Mouse (Mus musculus) frontal cortex, adult (tissue): ENCODE data around the gene Neto2.
A peak's percentile ranks its signal among the peaks of the same experiment; 100 is the strongest.
"Not testable (repeated sequence)": the region's sequence is repeated elsewhere in the genome, so short reads cannot be mapped to it uniquely, and the experiment has no call there.

Source experiments
- ATAC-seq: cut with Nextera tagmentation; 2 replicates; pipeline ENCODE4 v1.9.2; 2017; ENCODE audit warnings: mild to moderate bottlenecking, moderate library complexity, mixed read lengths; ENCODE audit not compliant: low TSS enrichment

Neto2 gene

GRCm38 (mm10) chr8:85700751-85701351 is at the start of gene Neto2:
TSS of gene Neto2 (minus strand) at chr8:85700924.
- ATAC-seq = peak; percentile 79

DNA sequence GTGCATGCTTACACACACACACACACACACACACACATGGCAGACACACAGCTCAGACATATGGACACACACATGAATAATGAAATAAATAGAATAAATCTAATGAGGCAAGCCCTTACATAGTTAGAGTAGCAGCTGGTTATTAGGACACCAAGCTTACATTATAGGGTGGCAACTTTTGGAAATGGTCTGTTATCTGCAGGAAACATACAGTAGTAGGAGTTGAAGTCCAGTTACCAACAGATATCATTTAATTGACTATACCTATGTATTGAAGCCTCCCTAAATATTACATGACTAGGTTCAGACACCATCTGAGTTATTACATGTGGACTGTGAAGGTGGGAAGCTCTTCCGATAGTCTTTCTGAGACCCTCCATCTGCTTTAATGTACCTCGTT is 44.3 kb upstream of the Neto2 start:
- ATAC-seq = no peak

DNA sequence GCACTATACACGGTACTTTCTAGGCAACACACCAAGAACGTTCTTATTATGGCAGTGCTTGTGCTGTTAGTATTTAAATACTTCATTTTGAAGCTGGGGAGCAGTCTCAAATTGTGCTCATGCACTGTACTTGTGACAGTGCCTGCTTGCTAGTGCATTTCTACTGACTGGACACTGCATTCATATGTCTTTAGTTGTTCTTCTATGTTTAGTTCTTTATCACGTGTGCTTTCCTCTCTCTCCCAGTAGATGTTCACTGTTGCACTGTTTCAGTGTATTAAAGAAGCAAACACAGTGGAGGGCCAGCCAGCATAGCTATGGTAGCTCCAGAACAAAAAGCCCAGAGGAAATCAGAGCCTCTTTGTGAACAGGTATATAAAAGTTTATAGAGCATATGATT is 29.8 kb upstream of the Neto2 start:
- no peak for ATAC-seq

DNA sequence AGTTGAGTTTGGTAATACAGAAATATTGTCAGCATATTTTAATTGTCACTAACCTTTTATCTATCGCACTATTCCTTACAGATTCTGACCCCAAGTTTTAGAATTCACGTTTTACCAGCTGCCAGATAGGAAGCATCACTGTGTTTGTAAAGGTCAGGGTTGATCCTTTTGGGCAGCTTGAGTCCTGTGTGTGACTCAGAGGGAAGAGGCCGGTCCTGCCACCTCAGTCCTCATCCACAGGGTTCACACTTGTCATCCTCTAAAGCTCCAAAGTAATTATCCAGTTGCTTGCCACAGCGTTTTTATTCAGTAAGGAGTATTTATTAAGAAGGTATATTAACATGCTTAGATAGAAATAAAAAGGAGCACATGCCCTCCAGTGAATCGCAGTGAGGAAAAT is 16.5 kb upstream of the Neto2 start:
- ATAC-seq = no peak

GRCm38 (mm10) chr8:85716696-85717095 is 16.0 kb upstream of the Neto2 start:
- ATAC-seq = no peak

- no peak for ATAC-seq
Measured at GRCm38 (mm10) chr8:85706988-85707387, 6.3 kb upstream of the Neto2 start.

GRCm38 (mm10) chr8:85700101-85700750 is 498 bp downstream of the Neto2 start:
- peak; percentile 77 for ATAC-seq

DNA sequence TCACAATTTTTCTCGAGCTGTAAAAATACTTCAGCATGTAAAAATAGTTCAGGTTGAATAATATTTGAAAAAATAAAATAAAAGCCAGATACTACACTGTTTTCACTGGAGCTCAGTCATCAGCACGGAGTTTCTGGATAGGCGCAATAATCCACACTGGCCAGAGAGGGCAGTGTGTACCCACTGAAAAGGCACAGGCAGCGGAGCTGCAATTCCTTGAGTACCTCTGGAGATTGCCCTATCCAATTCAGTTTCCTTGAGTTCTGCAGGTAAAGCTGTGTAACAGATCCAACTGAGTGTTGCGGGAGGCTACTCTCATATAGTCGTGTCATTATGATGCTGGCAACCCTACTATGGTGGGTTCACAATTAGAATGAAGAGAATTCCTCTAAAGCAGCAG is 1.7 kb downstream of the Neto2 start:
- peak; percentile 73 for ATAC-seq

DNA sequence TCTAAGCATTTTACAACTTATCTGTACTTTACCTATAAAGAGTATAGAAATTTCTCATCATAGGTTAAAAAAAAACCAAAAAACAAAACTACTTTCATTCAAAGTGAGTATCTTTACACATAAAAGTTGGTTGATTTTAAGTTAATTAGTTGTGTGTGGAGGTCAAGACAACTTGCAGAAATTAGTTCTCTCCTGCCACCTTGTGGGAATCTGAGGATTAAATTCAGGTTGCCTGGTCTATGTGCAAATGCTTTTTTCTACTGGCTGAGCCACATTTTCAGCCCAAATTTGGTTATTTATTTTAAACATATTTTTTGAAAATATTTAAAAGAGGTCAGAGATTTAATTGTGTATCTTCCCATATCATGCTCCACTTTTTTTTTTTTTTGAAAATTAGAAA is 35.6 kb downstream of the Neto2 start:
- ATAC-seq = no peak

DNA sequence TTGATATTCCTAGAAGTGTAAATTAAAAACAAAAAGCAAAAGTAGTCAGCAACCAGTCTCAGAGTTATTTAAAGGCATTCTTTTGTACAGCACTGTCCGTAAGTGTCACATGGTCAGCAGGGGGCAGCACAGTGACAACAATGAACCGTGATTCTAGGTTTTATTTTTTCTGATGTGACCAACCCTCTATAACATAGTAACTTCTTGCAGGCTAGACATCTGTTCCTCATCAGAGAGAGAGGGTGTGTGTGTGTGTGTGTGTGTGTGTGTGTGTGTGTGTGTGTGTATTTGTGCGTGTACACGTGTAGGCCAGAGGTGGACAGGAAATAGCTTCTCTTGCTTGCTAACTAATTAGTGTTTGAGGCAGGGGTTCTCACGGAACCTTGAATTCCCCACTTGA is 38.7 kb downstream of the Neto2 start:
- ATAC-seq = peak; percentile 59; the same call in 1 of the 2 replicates

DNA sequence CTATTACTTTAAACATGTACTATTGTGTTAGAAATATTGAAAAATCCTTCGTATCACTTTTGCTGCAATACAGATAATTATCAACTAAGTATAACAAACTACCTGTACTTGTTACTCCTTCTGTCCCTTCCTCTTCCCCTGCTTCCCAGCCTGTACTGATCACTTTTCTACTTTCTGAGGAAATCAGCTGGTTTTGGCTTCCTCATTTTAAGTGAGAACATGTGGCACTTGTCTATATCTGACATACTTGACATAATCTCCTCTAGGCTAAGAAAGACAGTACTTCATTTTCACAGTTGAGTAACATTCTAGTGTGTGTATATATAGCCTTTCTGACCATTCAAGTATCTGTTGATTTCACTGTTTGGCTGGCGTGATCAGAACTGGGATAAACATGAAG is 49.5 kb downstream of the Neto2 start:
- ATAC-seq = no peak

DNA sequence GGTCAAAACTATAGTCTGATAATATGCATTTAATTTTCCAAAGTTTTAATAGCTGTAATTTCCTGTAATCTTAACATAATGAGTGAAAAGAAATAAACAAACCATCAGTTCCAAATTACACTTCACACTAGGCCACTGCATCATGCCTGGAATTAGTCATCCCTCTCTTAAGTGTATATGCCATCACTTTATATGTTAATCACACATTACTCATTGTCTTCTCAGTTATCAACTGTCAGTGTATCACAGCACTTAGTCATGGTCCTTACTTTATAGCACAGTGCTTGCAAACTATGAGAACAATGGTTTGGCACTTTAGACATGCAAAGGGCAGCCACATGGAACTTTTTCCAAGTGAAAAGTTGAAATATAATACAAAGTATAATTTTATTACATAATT is 52.2 kb downstream of the Neto2 start:
- ATAC-seq = no peak

DNA sequence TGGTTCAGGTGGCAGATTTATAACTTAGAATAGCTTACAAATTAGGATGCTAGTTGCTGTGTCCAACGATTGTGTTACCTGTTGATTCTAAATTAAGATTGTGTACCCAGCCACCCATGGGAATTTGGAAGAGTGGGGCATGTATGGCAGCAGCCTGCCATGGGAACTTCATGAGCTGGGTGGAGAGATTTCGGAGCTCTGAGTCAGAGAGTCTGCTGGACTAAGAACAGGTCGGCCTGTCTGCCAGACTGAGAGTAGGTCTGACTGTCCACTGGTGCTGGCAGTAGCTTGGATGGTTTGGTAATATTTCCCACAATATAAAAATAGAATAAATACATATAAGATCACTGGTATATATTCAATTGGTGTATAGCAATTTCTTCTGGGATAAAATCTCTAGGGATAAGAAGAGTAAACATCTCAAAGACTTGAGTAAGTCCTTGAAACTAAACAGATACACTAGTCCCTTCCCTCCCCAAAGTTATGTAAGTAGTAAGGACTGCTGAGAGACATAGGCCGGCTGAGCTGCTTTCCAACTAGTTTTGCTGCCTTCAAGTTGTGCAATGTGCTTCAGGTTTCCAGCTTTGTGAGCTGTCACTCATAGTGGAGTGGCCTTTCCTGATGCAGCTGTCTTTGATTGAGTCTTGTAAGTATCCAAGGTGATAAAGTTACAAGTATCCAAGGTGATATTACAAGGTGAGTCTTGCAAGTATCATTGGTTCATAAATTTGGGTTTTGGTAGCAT is 55.6 kb downstream of the Neto2 start:
- ATAC-seq = no peak

DNA sequence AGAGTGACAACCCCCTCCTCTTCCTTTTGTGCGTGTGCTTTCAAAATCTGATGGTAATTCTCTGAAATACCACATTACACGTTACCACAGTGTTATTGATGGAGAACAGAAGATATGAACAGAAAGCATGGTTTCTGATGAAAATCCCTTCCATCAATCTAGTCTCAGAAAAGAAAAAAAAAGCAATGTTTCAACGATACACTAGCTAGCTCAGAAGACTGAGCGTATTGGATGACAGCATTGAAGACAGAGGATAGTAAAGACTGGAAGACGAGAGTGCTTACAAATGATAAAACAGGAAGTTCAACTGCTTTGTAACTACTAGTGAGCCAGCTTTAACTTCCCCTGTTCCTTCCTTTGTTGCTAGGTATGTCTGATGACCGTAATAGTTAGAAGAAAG is 76.3 kb downstream of the Neto2 start:
- ATAC-seq = no peak

DNA sequence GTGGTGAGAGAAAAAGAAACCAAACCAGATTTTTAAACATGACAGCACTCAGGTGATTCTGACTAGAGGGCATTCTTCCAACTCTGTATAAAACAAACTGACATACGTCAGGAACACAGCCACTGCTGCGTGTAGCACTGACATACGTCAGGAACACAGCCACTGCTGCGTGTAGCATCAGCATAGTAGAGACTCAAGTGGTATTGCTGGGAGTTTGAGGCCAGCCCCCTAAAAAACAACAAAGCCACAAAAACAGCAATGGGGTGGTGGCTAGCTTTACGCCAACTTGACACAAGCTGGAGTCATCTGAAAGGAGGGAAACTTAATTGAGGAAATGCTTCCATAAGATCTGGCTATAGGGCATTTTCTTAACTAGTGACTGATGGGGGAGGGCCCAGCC is 77.5 kb downstream of the Neto2 start:
- no peak for ATAC-seq

DNA sequence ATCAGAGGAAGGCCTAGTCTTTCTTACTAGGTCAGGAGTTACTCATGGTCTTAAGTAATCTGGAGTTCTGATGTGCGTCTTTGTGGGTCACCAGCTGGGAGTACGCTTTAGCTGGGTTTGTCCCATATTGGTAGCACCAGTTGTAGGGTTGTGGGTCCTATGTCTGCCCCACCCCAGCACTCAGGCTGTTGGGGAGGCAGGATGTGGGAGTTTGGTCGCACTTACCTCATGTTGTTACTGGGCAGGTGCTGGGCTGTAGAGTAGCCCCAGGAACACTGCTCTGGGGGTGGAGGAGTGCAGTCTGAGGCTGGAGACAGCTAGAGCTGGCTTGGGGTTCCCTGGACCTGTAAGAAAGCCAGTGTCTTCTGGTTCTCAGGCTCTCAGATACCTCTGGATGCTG is 81.9 kb downstream of the Neto2 start:
- no peak for ATAC-seq

DNA sequence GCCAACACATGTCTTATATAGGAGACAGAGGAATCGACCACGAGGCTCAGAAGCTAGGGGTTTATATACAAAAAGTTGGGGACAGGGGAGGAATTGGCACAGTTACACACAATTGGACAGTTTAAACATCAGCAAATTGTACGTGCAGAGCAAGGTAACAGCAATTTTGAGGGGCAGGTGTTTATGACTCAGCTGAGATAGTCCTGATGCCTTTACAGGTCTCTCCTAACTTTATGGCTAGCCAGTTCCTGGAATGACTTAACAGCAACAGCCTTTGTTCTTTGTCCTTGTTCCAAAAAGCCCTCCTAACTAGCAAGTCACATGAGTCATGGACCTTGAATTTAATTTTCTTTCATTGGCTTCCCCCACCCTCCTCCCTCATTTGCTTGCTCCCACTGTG is 83.6 kb downstream of the Neto2 start:
- ATAC-seq = not testable (repeated sequence)

DNA sequence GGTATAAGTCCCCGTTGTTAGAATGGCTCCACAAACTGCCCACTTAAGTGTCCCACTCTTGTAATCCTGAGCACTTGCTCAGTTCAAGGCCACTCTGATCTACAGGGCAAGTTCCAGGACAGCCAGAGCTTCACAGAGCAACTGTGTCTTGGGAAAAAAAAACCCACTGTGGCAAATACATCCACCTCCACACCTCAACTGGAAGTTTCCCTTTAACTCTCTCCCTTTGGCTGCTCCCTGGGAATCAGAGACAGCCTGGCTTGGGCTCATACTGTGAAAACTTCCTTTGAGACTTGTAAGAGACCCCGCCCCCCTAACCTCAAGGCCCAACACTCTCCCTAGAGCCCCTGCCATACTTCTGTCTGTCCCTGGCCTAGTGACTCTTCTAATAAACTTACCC is 91.9 kb downstream of the Neto2 start:
- ATAC-seq = no peak

DNA sequence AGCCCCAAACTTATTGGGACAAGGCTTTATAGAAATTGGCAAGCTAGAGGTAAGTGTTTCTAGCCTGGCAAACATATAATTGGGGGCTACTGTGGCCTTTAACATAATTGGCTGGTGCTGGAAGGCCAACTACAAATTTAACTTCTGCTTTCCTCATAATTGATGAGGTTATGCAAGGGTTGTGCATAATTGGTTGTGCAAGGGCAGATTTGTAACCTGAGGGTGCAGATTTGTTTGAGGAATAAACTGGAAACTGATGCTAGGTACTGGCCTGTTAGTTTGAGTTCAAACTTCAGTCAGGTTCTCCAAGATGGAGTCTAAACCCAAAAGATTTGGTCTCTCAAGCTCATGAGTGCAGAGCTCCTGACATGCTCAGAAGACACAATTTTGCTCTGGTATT is 92.9 kb downstream of the Neto2 start:
- no peak for ATAC-seq

DNA sequence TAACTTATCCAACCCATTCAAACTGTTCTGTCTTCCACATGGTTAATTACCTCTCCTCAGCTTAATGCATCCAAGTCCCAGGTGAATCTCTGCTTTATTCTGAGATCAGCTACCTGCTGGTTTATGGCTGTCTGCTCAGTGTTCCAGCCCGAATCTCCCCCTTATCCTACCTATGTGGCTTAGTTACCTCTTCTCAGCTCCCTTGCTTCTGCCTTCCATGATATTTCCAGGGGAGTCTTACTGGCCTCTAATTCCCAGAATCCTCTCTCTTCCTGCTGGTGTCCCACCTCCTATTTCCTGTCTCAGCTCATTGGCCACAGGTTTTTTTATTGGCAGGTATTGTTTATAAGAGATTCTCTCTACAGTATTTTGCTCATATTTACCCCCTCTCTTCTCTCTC is 93.8 kb downstream of the Neto2 start:
- ATAC-seq = no peak

- ATAC-seq = no peak
Measured at GRCm38 (mm10) chr8:85606561-85606960, 94.2 kb downstream of the Neto2 start.

GRCm38 (mm10) chr8:85604201-85604600 is 96.5 kb downstream of the Neto2 start:
- ATAC-seq = no peak

DNA sequence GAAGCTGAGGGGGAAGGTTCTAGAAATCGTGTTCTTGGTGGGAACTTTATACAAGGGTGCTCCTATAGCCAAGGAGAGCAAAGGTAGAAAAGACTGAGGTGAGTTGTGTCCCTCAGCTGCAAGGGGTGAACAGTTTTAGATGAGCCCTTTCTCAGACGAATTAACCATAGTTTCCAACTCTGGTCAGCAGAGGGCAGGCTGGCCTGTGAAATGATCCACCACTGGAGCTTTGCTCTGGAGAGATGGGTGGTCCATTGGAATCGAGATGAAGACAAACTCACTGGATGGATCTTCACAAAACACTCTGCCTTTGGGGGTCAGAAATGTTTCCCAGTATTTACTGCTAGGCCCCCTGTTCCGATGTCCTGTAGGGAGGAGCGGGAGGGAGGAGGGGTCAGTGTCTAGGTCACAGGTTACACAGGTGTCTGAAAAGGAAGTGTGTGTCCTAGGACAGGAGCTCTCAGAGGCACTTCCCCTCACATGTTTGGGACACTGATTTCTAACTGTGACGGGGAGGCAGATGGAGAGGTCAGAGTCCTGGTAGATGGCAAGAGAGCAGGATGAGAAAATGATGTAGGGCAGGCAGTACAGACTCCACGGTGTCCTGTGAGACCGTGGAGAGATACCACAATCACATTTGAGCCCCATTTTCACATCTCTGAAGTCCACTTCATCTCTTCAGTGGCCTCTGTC is 97.4 kb downstream of the Neto2 start:
- peak; percentile 83 for ATAC-seq
